Mouse (Mus musculus): ENCODE data around the gene Kera.

DNA sequence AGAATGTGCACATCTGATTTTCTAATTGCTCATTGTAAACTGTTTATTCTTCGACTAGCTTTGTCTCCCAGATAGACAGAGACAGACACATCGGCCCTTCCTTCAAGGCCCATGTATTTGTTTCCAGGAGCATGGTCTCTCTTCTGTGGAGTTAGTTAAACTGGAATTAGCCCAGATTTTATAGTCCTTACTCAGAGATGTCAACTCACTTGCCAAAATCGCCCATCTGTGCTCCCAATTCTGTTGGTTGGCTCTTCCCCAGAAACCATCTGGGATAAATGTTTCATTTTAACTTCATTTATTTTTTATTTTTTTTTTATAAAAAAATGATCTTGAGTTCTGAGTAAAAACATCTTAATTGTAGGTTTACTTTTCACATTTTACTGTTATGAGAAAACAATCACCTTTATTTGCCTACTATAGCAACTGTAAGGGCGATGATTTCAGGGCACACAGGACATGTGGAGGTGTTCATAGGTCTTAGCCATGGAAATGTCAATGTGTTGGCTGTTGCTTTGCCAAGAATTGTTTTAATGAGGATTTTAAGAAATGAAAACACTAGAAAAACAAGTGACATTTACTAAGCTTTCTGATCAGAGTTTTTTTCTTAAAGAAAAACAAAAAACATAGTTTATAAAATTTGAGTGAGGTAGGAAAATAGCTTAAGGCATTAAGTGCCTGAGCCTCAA lies 24.0 kb upstream of the Kera start:
- TF ChIP-seq CTCF (IDR thresholded peaks at IDR 0.05; ENCODE audit: control insufficient read depth, insufficient read depth, insufficient read length): no peak
- no peak for TF ChIP-seq MYOD1 (IDR thresholded peaks at IDR 0.05; ENCODE audit: control insufficient read depth, insufficient read length, low read depth)
- TF ChIP-seq MAX (IDR thresholded peaks at IDR 0.05): no peak
